Mouse (Mus musculus): ENCODE data around the gene Tigd2.

Tigd2 gene

DNA sequence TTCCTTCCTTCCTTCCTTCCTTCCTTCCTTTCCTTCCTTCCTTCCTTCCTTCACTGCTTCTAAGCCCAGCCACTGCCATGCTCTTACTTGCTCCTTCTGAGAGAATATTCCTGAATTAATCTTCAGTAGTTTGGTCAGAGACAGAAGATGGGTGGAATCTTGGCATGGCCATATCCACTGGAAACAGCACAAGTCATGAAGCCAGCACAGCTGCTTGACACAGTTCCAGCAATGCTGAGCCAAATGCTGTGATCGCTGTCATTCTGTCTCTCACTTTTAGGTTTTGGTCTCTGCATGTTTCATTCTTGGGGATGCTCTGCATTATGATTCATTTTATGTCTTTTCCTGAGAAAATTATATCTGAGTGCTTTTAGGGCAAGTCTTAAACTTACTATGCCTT is 47.2 kb downstream of the Tigd2 start:
- no peak for DNase-seq (ENCODE audit: low read depth, low spot score)

All from retina, adult 2 months (tissue).